Mouse (Mus musculus): ENCODE measurements around the gene Rftn1.

The Rftn1 gene

DNA sequence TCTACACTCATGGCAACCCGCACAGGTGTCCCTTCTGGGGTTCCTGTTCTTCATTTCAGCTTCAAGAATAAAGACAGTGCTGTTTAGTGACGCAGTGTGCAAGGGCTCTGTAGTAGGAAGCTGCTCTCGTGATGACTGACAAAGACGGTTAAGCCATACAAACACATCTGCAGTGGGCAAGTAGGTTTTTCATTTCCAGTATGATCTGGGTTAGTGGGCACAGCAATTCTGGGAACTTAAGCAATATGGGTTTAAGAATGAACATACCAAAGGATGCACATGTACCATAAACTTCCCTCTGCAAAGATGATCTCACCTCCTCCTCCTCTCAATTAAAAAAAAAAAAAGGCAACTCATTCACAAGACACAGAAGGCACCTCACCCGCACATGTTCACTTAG, 92.6 kb downstream of the Rftn1 start:
- intact Hi-C loops (cut with DNase I): no loop called here

DNA sequence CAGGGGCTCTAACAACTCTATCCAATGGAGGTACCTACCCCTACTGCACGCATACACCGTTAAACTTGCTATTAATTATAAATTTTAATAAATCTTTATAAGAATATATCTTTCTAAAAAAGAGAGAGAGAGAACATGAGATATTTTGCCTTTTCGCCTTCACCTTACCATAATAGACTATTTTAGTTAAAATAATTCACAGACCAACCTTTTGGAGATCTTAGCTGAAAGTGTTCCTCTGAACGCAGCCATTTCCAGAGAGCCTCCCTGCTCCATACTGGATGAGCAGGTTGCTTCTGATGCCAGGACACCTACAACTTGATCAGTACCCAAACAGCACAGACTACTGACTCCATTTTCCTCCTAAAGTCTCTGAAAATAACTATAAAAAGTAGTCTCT, 94.2 kb downstream of the Rftn1 start:
- intact Hi-C loops (cut with DNase I): no loop called here

DNA sequence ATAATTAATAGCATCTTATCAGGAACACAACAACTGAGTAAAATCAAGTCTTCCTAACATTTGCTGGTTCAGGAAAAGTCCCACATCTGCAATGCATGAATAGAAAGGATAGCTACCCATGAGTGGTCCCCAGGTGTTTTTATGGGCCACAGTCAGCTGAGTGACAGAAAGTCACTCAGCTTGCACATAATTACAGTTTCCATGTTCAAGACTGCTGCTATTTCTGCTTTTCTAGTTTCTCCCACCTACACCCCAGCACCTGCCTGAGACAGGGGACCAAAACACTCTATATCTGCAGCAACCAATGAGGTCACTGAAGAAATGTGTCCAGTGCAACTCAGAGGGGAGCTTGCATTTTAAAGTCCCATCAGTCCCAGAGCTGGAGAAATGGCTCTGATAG, 95.9 kb downstream of the Rftn1 start:
- intact Hi-C loops (cut with DNase I): no loop called here

- intact Hi-C loops (cut with DNase I): no loop called here
These were observed 96.4 kb downstream of the Rftn1 start for GRCm38 (mm10) chr17:50094077-50094476.

- intact Hi-C loops (cut with DNase I): no loop called here
These were observed 97.1 kb downstream of the Rftn1 start for GRCm38 (mm10) chr17:50093356-50093755.

GRCm38 (mm10) chr17:50092848-50093247, 97.6 kb downstream of the Rftn1 start:
- intact Hi-C loops (cut with DNase I): no loop called here

DNA sequence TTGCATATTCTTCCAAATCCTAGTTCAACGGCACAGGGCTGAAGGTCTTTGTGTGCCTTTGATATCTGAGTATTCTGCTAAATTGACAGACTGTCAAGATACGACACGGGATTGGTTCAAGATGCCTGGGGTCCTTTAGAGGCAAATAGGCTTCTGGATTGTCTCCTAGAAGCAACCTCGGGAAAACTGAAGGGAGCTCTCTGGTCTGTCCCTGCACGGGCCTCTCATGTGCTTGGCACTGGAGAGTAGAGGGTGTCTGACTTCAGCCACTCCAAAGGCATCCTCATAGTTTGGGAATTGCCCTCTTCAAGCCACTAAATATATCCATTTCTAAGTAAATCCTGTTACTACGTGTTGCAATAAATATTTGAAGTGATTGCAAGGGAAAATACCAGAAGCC, 98.6 kb downstream of the Rftn1 start:
- intact Hi-C loops (cut with DNase I): no loop called here

DNA sequence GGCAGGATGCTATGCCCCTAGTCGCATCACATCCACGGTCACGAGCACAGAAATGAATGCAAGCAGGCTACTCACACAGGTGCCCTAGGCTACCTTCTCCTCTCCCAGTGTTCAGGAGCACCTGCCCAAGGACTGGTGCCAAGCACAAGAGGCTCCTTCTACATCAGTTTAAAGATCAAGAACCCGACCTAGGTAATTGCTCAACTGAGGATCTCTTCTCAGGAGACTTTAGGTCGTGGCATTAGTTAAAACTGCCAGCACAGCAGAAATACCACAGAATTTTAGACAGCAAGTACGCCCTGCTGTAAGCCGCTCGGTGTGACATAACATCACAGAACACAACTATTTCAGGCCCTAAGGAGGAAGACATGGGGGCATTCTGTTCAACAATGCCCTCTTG, 100.7 kb downstream of the Rftn1 start:
- intact Hi-C loops (cut with DNase I): no loop called here

DNA sequence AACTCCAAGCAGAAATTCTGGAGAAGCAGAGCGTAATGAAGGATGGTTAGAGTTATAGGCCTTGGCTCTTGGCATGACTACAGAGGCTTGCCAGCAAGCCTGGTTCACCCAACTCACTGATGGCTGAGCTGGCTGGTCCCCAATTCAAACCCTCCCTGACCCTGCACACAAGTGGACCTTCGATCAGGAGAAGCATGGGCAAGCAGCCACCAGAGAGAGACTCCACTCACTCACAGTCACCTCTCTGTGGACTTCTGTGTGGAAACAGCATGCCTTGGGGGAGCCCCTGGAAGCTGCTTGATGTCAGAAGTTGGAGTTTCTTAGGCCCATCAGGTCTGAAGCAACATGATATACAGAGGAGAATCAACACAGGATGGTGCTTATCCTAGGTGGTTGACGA, 102.4 kb downstream of the Rftn1 start:
- intact Hi-C loops (cut with DNase I): no loop called here

DNA sequence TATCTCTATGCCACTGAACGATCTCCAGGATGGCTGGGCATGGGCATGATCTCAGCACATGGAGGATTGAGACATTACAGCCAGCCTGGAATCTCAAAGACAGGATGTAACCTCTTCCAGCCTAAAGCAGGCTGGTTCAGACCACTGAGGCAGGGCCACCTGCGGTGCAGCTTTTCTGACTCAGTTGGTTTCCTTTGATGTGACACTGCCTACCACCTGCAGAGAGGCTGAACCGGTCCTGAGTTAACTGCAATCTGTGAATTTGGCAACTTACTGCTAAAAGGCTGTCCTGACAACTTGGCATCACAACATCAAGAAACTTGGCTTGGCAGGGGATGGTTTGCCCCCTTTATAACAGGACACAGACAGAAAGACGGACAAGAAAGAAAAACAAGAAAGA, 103.6 kb downstream of the Rftn1 start:
- intact Hi-C loops (cut with DNase I): no loop called here

DNA sequence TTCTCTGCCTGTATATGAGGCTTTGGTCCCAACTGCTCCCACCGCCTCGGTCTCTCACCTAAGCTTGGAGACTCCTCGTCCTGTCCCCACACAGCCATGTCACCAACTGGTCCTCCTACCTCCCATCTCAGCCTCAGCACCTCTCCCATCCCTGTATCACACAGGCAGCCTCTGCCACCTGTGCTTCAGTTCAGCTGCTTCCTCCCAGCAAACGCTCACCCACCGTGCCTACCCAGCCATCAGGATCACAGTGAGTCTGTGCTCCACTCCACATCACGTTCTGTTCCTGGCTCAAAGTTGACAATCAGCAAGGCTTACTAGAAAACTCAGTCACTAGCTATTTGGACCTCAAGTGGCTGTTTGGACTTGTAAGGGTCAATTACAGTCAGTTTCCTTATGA, 105.8 kb downstream of the Rftn1 start:
- intact Hi-C loops (cut with DNase I): no loop called here

DNA sequence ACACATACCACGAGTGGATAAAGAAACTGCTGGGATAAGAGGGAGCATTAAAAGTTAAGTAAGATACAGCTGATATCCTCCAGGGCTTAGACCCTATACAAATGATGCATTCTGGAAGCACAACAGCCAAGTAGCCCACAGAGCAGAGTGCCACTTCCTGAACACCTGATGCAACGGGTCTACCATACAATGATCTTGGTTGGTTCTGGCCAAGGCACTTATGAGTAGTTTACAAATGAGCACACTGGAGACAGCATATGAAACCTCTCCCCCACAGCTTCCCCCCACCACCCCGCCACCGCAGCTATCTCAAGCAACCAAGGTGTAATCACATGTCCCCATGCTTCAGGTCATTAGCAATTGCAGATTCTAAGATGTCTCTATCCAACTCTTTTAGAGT, 106.5 kb downstream of the Rftn1 start:
- intact Hi-C loops (cut with DNase I): no loop called here

DNA sequence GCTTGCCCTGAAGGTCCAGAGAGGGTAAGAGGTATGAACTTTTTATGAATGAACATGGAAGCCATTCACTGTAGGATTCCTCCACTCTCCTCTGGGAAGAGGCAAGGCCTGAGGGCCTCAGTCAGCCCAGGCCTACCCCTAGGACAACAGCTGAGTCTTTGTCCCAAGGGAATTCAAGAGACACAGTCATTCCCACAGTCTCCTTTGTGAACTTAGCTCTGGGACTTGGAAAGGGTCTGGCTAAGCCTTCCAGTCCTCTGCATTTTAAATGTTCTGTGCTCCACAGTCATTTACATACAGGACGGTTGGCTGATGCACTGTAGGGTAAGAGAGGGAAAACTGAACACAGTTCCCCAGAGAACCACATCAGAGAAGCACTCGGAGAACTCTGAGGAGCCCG, 107.5 kb downstream of the Rftn1 start:
- intact Hi-C loops (cut with DNase I): no loop called here

GRCm38 (mm10) chr17:50081647-50082046, 108.8 kb downstream of the Rftn1 start:
- intact Hi-C loops (cut with DNase I): no loop called here

DNA sequence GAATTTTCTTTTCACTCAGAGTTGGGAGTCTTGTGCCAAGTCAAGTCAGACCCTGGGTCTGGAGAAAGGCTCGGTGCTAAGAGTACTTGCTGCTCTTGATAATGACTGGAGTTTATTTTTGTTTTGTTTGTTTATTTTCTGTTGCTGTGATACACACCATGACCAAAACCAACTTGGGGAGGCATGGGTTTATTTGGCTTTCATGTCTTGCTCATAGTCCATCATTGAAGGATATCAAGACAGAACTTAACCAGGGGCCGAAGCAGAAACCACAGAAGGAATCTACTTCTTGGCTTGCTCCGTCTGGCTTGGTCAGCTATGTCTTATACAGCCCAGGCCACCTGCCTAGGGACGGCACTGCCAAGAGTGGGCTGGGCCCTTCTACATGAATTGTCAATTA, 109.5 kb downstream of the Rftn1 start:
- intact Hi-C loops (cut with DNase I): no loop called here

GRCm38 (mm10) chr17:50078749-50079148, 111.7 kb downstream of the Rftn1 start:
- intact Hi-C loops (cut with DNase I): no loop called here

- intact Hi-C loops (cut with DNase I): no loop called here
These were observed 117.2 kb downstream of the Rftn1 start for GRCm38 (mm10) chr17:50072982-50073965.

GRCm38 (mm10) chr17:50071602-50071988, 118.9 kb downstream of the Rftn1 start:
- intact Hi-C loops (cut with DNase I): no loop called here

DNA sequence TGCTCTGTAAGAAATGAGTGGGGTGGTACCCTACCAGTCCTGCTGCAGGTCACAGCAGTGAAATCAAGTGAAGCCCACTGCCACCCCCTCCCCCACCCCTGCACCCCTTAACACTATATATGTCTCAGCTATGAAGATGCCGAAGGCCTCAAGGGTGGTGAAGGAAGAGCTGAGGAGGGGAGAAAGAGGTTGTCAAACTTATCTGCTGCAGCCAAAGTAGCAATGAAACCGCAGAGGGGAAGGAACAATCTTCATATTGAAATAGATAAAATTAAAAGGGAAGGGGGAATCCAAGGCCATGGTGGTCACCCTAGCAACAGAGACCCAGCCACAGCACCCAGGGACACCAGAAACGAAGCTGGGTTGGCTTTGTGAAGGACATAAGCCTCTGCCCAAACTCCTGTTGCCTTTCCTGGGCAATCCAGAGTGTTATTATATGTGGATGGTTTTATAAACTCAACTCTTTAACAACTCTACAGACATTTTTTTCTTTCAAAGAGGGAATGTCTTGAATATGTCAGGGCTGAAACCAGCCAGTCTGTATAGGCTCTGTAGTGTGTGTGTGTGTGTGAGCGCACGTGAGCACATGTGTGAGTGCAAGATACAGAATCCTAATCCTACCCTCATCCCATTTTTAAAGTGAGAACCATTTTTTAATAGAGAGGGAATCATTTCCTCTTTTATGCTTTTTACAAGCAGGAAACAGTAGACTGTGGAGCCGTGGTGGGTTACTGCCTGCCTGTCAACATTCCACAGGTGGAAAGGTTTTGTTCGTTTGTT, 119.5 kb downstream of the Rftn1 start:
- intact Hi-C loops (cut with DNase I): no loop called here

DNA sequence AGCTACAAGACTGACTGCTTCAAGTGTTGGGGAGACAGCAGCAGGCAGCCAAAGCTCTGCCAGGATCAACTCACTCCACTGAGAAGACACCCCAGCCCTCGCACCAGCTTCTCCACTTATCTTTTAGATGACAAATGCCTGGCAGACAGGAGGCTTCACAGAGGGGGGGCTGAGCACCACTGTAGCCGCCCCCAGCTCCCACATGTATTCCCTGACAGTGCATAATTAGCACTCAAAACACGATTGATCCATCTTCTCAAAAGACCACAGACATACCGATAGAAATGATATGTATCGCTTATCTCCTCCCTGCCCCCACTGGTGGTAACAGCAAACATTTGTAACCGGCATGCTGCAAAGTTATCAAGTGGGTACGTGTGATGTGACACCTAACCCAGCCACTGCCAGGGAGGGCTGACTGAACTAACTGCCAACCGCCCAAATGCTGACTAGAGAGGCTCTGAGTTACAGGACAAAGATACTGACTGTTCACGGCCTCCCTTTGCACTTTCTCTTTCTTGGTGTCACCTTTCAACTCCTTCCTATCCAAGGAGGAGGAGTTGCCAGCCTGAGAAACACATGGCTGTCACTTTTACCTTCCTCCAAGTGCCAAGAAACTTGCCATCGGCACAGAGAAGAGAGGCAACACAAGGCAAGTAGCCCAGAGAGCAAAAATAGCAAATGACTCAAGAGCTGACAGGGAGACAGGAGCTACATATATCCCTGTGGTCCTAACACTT, 120.4 kb downstream of the Rftn1 start:
- intact Hi-C loops (cut with DNase I): no loop called here

GRCm38 (mm10) chr17:50069205-50069604, 121.3 kb downstream of the Rftn1 start:
- intact Hi-C loops (cut with DNase I): no loop called here

DNA sequence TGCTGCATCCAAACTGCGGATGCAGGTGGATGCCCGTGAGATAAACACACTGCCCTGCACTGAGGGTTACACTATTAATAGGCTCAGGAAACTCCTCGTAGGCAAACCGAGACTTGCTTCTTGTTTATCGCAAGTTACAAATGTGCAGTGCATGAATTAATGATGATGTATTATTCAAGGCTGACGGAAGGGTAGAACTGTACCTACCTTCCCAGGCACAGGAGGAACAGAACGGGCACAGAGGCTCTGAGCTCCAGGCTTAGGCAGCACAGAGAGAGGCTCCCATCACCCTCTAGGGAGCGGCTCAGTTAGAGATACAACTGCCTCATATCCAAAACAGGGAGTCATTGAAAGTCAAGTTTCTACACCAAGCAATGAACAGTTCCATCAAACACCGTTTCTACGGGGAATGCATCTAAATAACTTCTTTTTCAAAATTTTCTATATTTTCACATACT, 121.8 kb downstream of the Rftn1 start:
- intact Hi-C loops (cut with DNase I): no loop called here

Measured in adrenal gland (tissue).